Mouse (Mus musculus): ENCODE results near the gene Pax2.

GRCm38 (mm10) chr19:44757231-44757871, 1.5 kb downstream of the Pax2 start:
- TF ChIP-seq CTCF (IDR thresholded peaks at IDR 0.05; ENCODE audit: low read depth) (no peak), EP300 (optimal IDR thresholded peaks at IDR 0.05) (no peak)

All from stomach, postnatal 0 days (tissue).